Mouse (Mus musculus) spleen, adult 12 weeks (tissue): ENCODE results near the gene Aunip.
A peak's percentile ranks its signal among the peaks of the same experiment; 100 is the strongest.

ENCODE experiments used
- DNase-seq: peaks from one replicate; pipeline ENCODE4 v3.0.0; 2022; ENCODE audit warnings: low spot score

The Aunip gene

GRCm38 (mm10) chr4:134510845-134511411 is at the start of gene Aunip:
TSS of gene Aunip (plus strand) at chr4:134510999.
- DNase-seq = peak; percentile 66

DNA sequence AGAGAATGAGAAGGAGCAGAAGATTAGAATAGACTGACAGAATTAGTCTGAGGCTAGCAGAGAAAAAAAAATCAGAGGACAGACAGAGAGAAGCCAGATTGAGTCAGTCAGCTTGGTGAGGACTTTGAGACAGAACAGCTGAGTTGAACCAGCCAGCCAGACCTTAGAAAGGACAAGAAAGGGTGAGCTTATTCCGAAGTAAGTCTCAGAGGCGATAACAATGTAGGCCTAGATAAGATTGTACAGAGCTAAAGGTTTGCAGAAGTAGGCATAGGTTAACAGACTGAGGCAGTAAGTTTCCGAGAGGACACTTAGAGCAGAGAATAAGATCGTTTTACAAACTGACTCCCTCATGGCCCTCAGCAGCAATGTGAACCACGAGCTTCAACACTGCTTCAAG is 49.5 kb upstream of the Aunip start:
- DNase-seq = no peak

DNA sequence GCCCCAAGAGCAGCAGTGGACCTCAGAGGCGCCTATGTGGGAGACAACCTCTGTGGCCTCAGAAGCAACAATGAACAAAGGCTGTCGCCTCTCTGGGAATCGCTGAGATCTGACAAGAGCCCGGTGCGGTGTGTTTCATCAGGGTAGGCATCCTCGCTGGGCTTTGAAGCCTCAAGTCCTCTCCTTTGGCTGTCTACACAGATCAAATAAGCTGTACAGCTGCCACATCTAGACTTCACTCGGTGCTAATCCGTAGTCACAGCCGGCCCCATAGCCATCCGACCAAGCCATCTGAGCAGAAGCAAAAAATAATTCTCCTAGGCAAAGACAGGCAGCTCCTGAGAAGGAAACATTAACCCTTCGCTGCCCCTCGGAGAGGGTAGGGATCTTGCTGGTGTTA is 45.0 kb upstream of the Aunip start:
- DNase-seq = no peak

GRCm38 (mm10) chr4:134466381-134467262 is 44.2 kb upstream of the Aunip start:
- DNase-seq = no peak

DNA sequence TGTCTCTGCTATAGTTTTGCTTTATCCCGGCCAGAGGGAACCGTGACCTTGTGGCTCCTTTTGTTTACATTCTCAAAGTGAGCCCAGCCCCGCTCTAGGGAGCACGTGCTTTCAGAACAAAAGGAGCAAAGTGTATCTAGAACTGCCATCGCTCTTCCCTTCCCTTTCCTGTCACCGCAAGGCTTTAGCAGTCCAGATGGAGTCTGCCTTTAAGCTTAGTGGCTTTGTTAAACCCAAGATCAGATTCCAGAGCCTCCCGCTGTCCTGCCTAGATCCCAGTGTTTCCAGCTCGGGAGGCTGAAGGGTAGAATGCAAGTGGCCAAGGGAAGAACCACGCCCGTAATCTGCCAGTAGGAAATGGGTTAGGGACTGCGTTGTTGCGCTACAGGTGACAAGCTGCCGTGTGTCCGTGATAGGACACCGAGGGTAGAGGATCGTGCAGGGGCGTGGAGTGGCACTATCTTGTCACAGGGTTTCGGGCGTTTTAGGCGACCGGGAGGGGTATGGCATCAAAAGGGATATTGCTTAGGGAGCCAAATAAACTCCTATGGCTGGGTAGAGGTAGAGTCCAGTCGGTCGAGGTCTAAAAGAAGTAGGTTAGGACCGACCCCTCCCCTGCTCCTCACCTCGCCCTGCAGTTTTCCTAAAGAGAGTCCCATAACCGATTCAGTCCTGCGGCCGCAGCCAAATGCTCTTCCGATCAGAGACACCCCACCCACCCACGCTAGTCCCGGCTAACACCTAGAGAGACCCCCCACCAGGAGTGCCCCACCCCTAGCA is 43.2 kb upstream of the Aunip start:
- DNase-seq = peak; percentile 28

DNA sequence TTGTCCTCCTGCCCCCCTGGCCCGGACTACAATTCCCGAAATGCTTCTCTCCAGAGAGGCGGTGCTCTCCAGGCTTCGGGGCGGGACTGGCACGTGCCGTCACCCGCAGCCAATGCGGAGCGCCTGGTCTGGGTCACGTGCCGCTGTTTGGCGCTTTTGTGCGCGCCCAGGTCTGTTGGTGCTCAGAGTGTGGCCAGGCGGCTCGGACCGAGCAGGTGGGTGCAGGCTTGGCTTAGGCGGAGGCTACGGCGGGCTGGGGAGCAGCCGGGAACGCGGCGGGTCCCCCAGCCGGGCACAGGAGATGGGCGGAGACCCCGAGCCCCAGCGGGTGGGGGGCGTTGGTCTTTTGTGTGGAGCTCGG is 42.6 kb upstream of the Aunip start, which contains the start of gene Stmn1:
Stmn1 (plus strand) TSS at position 106 of the 361 bp plus-strand sequence.
- peak; percentile 87 for DNase-seq

DNA sequence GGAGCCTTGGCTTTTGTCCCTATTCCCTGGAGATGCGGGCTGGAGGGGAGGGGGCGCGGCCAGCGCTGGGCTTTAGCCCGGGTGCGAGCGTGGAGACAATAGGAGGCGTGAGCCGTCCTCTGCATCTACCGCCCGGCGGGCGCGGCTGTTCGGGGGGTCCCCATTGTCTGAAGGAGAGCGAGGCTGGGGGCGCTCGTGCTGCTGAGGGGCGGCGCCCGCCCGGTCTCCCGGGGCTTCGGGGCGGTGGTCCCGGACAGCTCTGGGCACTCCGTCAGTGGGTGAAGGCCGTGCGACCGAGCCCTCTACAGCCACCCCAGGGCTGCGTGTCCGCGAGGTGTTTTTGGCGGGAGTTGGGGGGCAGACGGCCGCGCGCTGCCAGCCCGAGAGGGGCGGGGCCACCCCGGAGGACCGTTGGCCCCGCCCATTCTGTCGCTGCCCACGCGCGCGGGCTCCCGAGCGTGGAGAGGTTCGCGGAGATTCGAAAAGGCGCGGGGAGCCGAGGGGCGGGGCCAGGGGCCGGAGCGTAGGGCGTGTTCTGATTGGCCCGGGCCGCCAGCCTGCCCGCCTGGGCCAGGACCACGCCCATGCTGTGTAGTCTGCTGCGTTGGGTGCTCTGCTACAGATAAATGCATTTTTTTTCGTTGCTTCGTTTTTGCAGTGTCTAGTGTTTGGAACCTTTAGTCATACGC is 42.1 kb upstream of the Aunip start:
- peak; percentile 96 for DNase-seq

- no peak for DNase-seq
Measured at GRCm38 (mm10) chr4:134469341-134469796, 41.4 kb upstream of the Aunip start.

- no peak for DNase-seq
Measured at GRCm38 (mm10) chr4:134469985-134470384, 40.8 kb upstream of the Aunip start.

DNA sequence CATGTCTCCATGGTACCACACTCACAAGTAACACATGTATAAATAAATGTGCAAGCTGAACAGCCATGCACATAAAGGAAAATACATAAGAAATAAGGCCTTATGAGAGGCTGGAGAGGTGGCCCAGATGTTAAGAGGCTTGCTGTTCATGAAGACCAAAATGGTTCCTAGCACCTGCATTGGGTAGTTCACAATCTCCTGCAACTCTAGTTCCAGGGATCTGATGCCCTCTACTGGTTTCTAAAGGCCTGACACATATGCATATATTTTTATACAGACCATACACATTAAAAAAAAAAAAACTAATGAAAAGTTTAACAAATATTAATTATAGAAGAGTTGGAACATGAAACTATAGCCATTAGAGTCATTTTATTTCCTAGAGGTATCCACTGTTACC is 39.3 kb upstream of the Aunip start:
- DNase-seq = no peak

DNA sequence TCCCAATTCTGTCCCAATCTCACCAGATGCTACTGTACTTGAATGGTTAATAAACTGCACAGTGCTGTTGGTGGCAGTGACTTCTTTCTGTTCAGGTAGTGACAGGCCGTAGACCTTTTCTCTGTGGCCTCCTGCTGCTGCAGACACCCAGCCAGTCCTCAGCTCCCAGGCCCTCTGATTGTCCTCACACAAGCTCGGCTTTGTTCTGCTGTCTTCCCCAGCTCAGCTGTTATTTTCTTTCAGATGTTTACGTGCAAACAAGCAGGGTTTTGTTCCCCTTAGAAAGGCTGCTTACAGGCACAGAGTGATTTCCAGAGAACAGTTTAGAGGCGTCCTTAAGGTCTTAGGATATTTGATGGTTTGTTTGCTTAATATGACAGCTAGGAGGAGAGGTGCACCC is 37.0 kb upstream of the Aunip start:
- no peak for DNase-seq

DNA sequence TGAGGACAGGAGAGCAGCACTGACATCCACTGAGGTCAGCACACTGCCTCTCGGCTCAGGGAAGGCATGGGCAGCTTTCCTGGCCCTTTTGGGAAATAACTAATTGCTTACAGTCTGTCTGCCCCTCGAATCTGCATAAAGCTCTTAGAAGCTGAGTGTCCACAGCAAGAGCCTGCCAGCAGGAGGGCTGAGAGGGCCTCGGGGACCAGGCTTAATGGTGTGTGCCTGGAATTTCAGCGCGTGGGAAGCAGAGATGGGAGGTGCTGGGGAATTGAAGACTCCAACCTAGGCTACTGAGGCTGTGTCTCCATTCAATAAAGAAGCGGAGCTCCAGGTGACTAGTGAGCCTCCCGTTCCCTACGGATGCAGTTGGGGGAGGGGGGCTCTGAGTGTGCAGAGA is 36.6 kb upstream of the Aunip start:
- DNase-seq = no peak

GRCm38 (mm10) chr4:134476899-134477298 is 33.9 kb upstream of the Aunip start:
- DNase-seq = no peak

GRCm38 (mm10) chr4:134478031-134478430 is 32.8 kb upstream of the Aunip start:
- DNase-seq = peak; percentile 88

DNA sequence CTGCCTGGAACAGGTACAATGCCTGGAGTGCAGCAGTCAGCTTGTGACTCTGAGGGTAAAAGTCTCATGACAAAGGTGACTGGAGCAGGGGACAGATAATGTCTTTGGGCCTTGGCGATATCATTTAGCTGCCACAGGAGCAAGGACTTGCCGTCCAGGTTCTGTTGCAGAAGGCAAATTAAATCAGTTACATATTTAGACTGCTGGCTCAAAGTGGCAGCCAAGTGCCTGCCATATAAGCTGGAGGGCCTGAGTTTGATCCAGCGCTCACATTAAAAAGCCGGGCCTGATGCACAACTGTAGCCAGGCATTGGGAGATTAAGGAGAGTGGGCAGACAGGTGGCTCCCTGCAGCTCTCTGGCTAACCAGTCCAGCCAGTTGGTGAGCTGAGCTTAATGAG is 31.0 kb upstream of the Aunip start:
- DNase-seq = no peak

DNA sequence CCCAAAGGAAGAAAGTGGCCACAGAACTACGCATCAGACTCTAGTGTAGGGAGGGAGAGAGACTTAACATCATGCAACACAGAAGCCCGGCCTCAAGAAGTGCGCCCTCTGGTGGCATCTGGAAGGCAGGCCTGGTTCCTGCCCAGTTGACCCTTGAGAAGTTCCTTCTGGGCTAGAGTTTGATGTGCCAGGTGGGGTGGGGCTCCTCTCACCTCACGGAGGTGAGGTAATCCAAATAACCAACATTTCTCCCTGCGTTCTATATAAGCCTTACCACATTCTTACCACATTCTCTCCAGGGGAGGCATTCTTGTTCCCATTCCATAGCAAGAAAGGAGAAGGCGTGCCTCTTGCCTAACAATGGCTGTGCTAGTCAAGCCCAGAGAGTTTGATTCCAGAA is 29.9 kb upstream of the Aunip start:
- DNase-seq = peak; percentile 61

- no peak for DNase-seq
Measured at GRCm38 (mm10) chr4:134481270-134481669, 29.5 kb upstream of the Aunip start.

GRCm38 (mm10) chr4:134482442-134482841 is 28.4 kb upstream of the Aunip start:
- no peak for DNase-seq

DNA sequence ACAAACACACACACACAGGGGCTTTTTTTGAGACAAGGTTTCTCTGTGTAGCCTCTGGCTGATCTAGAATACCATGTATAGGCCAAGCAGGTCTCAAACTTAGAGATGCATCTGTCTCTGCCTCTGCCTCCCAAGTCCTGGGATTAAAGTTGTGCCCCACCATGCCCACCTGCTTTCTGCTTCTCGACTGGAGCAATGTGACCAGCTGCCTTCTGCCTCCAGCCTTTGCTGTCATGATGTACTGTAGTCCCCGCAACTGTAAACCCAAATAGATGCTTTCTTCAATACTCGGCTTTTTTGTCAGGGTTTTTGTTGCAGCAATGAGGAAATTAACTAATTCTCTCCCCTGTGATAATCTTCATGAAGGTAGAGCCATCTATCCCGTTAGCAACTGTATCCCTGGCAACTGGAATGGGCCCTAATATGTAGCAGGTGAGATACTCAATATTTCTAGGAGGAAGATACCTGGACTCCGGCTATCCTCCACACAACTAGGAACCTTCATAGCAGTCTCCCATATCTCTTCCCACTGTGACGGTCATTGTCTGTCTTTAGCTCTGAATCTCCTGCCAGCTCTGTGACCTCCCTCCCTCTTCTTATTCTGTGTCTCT is 27.6 kb upstream of the Aunip start:
- DNase-seq = no peak

DNA sequence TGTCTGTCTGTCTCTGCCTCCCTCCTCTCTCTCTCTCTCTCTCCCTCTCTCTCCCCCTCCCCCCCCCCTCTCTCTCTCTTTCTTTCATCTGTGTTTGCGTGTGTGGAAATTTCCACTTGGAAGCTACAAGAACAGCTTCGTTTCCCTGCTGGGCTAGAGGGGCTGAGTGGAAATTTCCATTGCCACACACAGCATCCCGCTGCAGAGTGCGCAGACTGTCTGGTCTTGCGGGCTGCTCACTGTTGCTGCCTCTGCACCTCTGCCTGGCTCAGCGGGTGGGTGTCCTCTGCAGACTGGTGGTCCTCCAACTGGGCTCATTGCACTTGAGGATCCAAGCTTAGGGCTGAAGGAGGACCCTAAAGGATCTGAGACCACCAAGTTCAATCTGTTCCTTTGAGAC is 27.1 kb upstream of the Aunip start:
- no peak for DNase-seq

- no peak for DNase-seq
Measured at GRCm38 (mm10) chr4:134484231-134484630, 26.6 kb upstream of the Aunip start.
